In the genomic region with DNA sequence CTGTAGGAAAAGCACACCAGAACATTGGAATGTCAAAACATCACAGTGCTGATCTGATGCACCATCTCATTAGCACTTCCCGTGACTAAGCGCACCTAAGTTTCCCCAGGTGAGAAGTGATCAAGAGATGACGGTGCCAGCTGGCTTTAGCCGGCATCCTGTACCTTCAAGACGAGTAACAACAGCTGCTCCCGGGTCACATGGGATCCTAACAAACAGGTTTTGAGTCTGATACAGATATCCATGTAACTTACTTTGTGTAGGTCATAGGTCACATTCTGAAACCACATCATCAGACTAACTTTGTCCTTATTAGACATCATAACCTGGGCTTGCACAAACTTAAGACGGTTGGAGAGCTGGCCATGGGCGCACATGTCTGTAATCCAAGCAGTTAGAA, we compare ENCODE assay signal across 26 mouse cellular contexts.
DNase-seq lines count a peak whose midpoint lies in the region; ATAC-seq and TF ChIP-seq lines count a peak whose summit lies in the region.
"Had no signal": no experiment of that assay in that cellular context is flagged by ENCODE, and none has a peak within 500 bp of the region (broad histone marks: within the 10 kb centered on the region; RNA-seq: fewer than 3 reads in every experiment).

No protein-coding gene starts in this region.

- no peak for TF ChIP-seq POLR2A in thymus, adult 2 months (IDR thresholded peaks at IDR 0.05; ENCODE audit: control insufficient read depth, extremely low read depth, insufficient read depth, low read length, poor library complexity)

- H3K9ac ChIP-seq in kidney, embryonic 16.5 days (replicated peaks; ENCODE audit: low read length) = no peak overlapping the region
- H3K9ac ChIP-seq: embryonic facial prominence, embryonic 12.5 days; forebrain, embryonic 13.5 days had no signal

- no peak overlapping the region for H3K4me3 ChIP-seq in thymus, adult 2 months (ENCODE audit: control insufficient read depth, insufficient read depth, low read length)
- H3K4me3 ChIP-seq in kidney, embryonic 16.5 days (ENCODE audit: low read length) = no peak overlapping the region
- H3K4me3 ChIP-seq: embryonic facial prominence, embryonic 10.5 days; embryonic facial prominence, embryonic 12.5 days; forebrain, embryonic 10.5 days; forebrain, embryonic 13.5 days had no signal

- H3K27ac ChIP-seq in thymus, adult 2 months (ENCODE audit: control insufficient read depth, insufficient read depth, low read length) = peak overlapping the region; percentile 22; the same call in 1 of the 2 replicates
- H3K27ac ChIP-seq in kidney, embryonic 16.5 days (ENCODE audit: low read length) = no peak overlapping the region
- H3K27ac ChIP-seq: embryonic facial prominence, embryonic 10.5 days; embryonic facial prominence, embryonic 12.5 days; forebrain, embryonic 10.5 days had no signal

- no peaks in the 10 kb centered on the region for H3K27me3 ChIP-seq in thymus, adult 2 months (ENCODE audit: control insufficient read depth, insufficient read depth, low read length)
- no peaks in the 10 kb centered on the region for H3K27me3 ChIP-seq in kidney, embryonic 16.5 days (ENCODE audit: insufficient read depth, low read length)
- H3K27me3 ChIP-seq: CH12.LX; embryonic facial prominence, embryonic 12.5 days; forebrain, embryonic 13.5 days had no signal

- ATAC-seq in kidney, embryonic 16.5 days (ENCODE audit: low FRiP score, low TSS enrichment) = no peak
- ATAC-seq: activated CD4-positive, CD25-positive, alpha-beta regulatory T cell, adult 4 months; CD4-positive, CD25-positive, alpha-beta regulatory T cell, adult 4 months; Patski had no signal

- H3K36me3 ChIP-seq in thymus, adult 2 months (ENCODE audit: control insufficient read depth, insufficient read depth, low read length) = no peaks in the 10 kb centered on the region
- H3K36me3 ChIP-seq in kidney, embryonic 16.5 days (ENCODE audit: insufficient read depth, low read length) = no peaks in the 10 kb centered on the region
- H3K36me3 ChIP-seq: embryonic facial prominence, embryonic 10.5 days; embryonic facial prominence, embryonic 12.5 days; forebrain, embryonic 10.5 days; G1E had no signal

- no peak for TF ChIP-seq CTCF in thymus, adult 2 months (IDR thresholded peaks at IDR 0.05; ENCODE audit: borderline replicate concordance, control insufficient read depth, extremely low read depth, insufficient read depth, low read length, poor library complexity)

- DNase-seq in heart, adult 11 months = peak; percentile 55
- DNase-seq in heart, adult 18-20 months = no peak
- DNase-seq in thymus, adult 2 months = no peak
- no peak for DNase-seq in thymus, postnatal 4 days
- DNase-seq in 416B (ENCODE audit: low read depth) = peak; percentile 7
- DNase-seq in fat pad, adult 2 months (ENCODE audit: extremely low read depth, low read depth, low spot score) = peak; percentile 62
- no peak for DNase-seq in adrenal gland, postnatal 4 days (ENCODE audit: low spot score in 2 of 2)
- DNase-seq: adrenal gland, adult 8-10 months; adrenal gland, postnatal 14 days; adrenal gland, postnatal 36 days; B cell, adult 2 months; cerebellum, adult 11-12 months; cerebellum, adult 2 months; cerebellum, adult 9-10 months; cerebellum, postnatal 10 days; cerebellum, postnatal 25 days had no signal

- H3K4me1 ChIP-seq in thymus, adult 2 months (replicated peaks; ENCODE audit: control insufficient read depth, insufficient read depth, low read length) = peaks cover 15% of the 10 kb centered on the region
- H3K4me1 ChIP-seq in kidney, embryonic 16.5 days (ENCODE audit: insufficient read depth, low read length) = no peaks in the 10 kb centered on the region

- H3K9me3 ChIP-seq in kidney, embryonic 16.5 days (ENCODE audit: low read length) = no peaks in the 10 kb centered on the region
- H3K9me3 ChIP-seq: embryonic facial prominence, embryonic 10.5 days; embryonic facial prominence, embryonic 12.5 days; forebrain, embryonic 10.5 days; forebrain, embryonic 13.5 days; G1E had no signal

- H3K4me2 ChIP-seq in kidney, embryonic 16.5 days (replicated peaks; ENCODE audit: low read depth, low read length) = no peak overlapping the region
- H3K4me2 ChIP-seq: embryonic facial prominence, embryonic 12.5 days; forebrain, embryonic 13.5 days had no signal

- 89% methylated on average over 8 of the region's 8 CpGs for WGBS in thymus, adult 2 months
- WGBS in kidney, embryonic 16.5 days = 92% methylated on average over 8 of the region's 8 CpGs

Comparison
In these comparisons a context has a peak if more than half of its experiments do, and no peak if none do; other contexts are left out.
1. DNase-seq: peak in heart, adult 11 months (single experiment), 416B (single experiment) and fat pad, adult 2 months (single experiment); none in heart, adult 18-20 months (0 of 2), thymus, adult 2 months (single experiment), thymus, postnatal 4 days (single experiment) and adrenal gland, postnatal 4 days (0 of 2).